Mouse (Mus musculus) forebrain, embryonic 13.5 days (tissue): ENCODE results near the gene Grtp1. TPM values are rescaled to one million over a fixed set of nuclear protein-coding genes. Genes with fewer than 3 reads are reported as not detected.

Experiments
- ATAC-seq: fragments of 200-750 bp; cut with Nextera tagmentation; 2 replicates; pipeline ENCODE4 v1.8.0; 2017
- H3K27ac ChIP-seq: fragments of 300-500 bp; sonication (generic); 2 replicates; pipeline ENCODE4 v1.5.1; 2015; ENCODE audit warnings: inconsistent platforms, mild to moderate bottlenecking, moderate library complexity
- H3K27me3 ChIP-seq: fragments of 300-500 bp; sonication (generic); 2 replicates; pipeline ENCODE4 v1.6.1; 2015; ENCODE audit warnings: mild to moderate bottlenecking, inconsistent platforms
- H3K36me3 ChIP-seq: fragments of 300-500 bp; sonication (generic); 2 replicates; pipeline ENCODE4 v1.6.1; 2015; ENCODE audit warnings: mild to moderate bottlenecking, inconsistent platforms; ENCODE audit not compliant: poor library complexity, severe bottlenecking
- H3K4me1 ChIP-seq: fragments of 300-500 bp; sonication (generic); 2 replicates; pipeline ENCODE4 v1.6.1; 2015; ENCODE audit warnings: inconsistent platforms
- H3K4me2 ChIP-seq: fragments of 300-500 bp; sonication (generic); 2 replicates; pipeline ENCODE4 v1.6.1; 2015; ENCODE audit warnings: inconsistent platforms, mild to moderate bottlenecking, moderate library complexity
- H3K4me3 ChIP-seq: fragments of 300-500 bp; sonication (generic); 2 replicates; pipeline ENCODE4 v1.5.1; 2015; ENCODE audit warnings: mild to moderate bottlenecking, inconsistent platforms
- H3K9ac ChIP-seq: fragments of 300-500 bp; sonication (generic); 2 replicates; pipeline ENCODE4 v1.6.1; 2015; ENCODE audit warnings: mild to moderate bottlenecking, inconsistent platforms
- H3K9me3 ChIP-seq: fragments of 300-500 bp; sonication (generic); replicated peaks from 2 replicates; pipeline ENCODE4 v1.6.1; 2016; ENCODE audit warnings: inconsistent platforms
- WGBS: fragments of 180-500 bp; shearing (Covaris S2); methylation state at CpG from one replicate; pipeline ENCODE4 v1.1.7; 2015; 5-methylcytosine and 5-hydroxymethylcytosine counted together
- polyA plus RNA-seq: library from polyadenylated mRNA; unstranded; fragments of >200 nt; fragmentation: Nextera tagmentation; extraction: Ambion mirVana; gene quantifications from 2 replicates; pipeline ENCODE4 v1.2.1, GENCODE M21; 2015

Grtp1 gene
- polyA plus RNA-seq, 1 experiment from 2014 or later = 23.6 TPM

GRCm38 (mm10) chr8:13162098-13162497, 38.3 kb downstream of the Grtp1 start:
- Histone ChIP-seq H3K9me3 (no peaks in the 10 kb centered on the region), H3K36me3 (peaks cover 13% of the 10 kb centered on the region), H3K4me2 (no peak overlapping the region), H3K27ac (no peak overlapping the region), H3K27me3 (no peaks in the 10 kb centered on the region), H3K4me3 (no peak overlapping the region), H3K9ac (0 out of 2 replicates have a peak overlapping the region, but pooled peaks have one; percentile 26), H3K4me1 (peaks cover 29% of the 10 kb centered on the region)
- 84% methylated on average over 6 of the region's 6 CpGs for WGBS
- ATAC-seq = no peak

DNA sequence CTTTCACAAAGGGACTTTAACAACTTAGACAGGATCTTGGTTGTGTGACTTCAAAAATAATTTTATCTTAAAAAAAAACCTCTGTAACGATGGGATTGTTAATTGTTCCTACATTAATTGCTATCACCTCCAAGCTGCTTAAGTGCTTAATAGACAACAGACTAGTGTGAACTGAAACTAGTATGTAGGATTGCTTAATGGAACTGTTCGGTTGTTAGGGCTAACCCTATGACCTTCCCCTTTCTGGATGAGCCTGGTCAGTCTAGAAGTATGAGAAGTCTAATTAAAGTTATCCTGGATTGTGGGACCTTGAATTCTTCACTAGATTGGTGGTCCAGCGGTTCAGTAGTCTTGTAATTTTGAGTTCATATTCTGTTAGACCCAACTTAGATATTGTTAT, 39.7 kb downstream of the Grtp1 start:
- Histone ChIP-seq H3K4me1 (peaks cover 29% of the 10 kb centered on the region), H3K27ac (no peak overlapping the region), H3K4me3 (peak overlapping the region; percentile 99), H3K4me2 (peak overlapping the region; percentile 97; the same call in 1 of the 2 replicates), H3K9me3 (no peaks in the 10 kb centered on the region), H3K9ac (peak overlapping the region; percentile 99; the same call in 1 of the 2 replicates), H3K27me3 (no peaks in the 10 kb centered on the region), H3K36me3 (peaks cover 3% of the 10 kb centered on the region; the same call in 1 of the 2 replicates)
- WGBS = 85% methylated on average over 3 of the region's 3 CpGs
- ATAC-seq = no peak

GRCm38 (mm10) chr8:13159377-13159881, 41.0 kb downstream of the Grtp1 start:
- under 1% methylated on average over 38 of the region's 49 CpGs for WGBS
- peak overlapping the region; percentile 97 for H3K4me2 ChIP-seq
- peak overlapping the region; percentile 99 for H3K4me3 ChIP-seq
- H3K27me3 ChIP-seq = no peaks in the 10 kb centered on the region
- peaks cover 29% of the 10 kb centered on the region for H3K4me1 ChIP-seq
- peak; percentile 75 for ATAC-seq
- no peaks in the 10 kb centered on the region for H3K36me3 ChIP-seq
- peak overlapping the region; percentile 60 for H3K27ac ChIP-seq
- peak overlapping the region; percentile 99 for H3K9ac ChIP-seq
- no peaks in the 10 kb centered on the region for H3K9me3 ChIP-seq

GRCm38 (mm10) chr8:13158718-13159376, 41.6 kb downstream of the Grtp1 start, which contains the start of gene Lamp1:
Lamp1 (plus strand) TSS chr8:13159161.
- Histone ChIP-seq H3K4me3 (peak within 1 kb of the TSS; percentile 99), H3K9me3 (no peaks in the 10 kb centered on the region), H3K4me1 (peaks cover 29% of the 10 kb centered on the region), H3K9ac (peak within 1 kb of the TSS; percentile 99), H3K4me2 (peak within 1 kb of the TSS; percentile 97), H3K36me3 (0 out of 2 replicates have a peak, but pooled peaks cover 5% of the 10 kb centered on the region), H3K27me3 (no peaks in the 10 kb centered on the region), H3K27ac (peak within 1 kb of the TSS; percentile 60)
- peak; percentile 98 for ATAC-seq
- WGBS = under 1% methylated on average over 39 of the region's 50 CpGs

DNA sequence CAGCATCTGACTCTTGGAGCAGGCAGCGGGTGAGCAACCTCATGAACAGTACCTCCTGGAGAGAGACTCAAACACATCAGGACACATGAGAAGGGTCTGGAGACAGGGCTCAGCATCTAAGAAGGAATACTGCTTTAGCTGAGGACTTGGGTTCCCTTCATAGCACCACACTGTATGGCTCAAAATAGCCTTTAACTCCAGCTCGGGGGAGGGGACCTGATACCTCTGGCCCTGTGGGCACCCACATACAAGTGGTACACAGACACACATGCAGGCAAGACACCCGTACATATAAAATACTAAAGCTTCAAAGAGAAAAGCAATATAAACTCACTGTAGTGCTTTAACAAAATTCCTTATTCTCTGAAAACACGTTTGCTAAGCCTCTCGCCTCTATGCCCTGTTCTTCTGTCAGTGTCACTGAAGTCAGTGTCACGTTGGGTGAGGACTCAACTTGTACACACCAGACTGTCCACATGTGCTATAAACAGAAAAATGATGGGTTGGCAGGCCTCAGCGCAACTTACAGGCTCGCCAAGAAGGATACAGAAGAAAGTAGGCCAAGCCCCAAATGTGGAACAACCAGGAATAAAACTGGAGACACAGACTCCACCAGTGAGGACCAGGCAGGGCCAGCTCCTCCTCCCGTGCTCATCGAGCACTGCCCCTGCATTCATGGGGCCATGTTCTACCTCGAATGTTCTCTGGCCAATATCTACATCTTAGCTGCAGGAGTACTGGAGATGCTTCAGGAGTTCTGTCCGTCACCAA, 43.9 kb downstream of the Grtp1 start:
- Histone ChIP-seq H3K27ac (no peak overlapping the region), H3K27me3 (no peaks in the 10 kb centered on the region), H3K4me2 (no peak overlapping the region), H3K4me3 (no peak overlapping the region), H3K9ac (no peak overlapping the region), H3K4me1 (peaks cover 21% of the 10 kb centered on the region), H3K9me3 (no peaks in the 10 kb centered on the region), H3K36me3 (0 out of 2 replicates have a peak, but pooled peaks cover 10% of the 10 kb centered on the region)
- no peak for ATAC-seq
- 73% methylated on average over 12 of the region's 12 CpGs for WGBS

DNA sequence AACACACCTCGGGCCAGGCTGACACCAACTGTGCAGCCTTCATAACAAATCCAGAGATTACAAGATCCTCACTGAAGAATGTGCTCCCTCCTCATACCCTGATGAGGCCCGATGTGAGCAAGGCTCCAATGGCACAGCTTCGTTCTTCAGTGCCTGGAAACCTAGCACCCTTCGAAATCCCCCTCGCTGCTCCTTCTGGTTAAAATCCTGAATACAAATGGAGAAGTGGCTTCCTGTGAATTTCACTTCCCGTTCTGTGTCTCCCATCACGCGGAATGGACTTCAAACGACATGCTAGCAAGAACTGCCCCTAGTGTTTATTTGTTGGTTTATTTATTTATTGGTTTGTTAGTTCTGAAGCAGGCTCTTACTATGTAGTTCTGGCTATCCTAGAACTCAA, 45.1 kb downstream of the Grtp1 start:
- H3K27me3 ChIP-seq = no peaks in the 10 kb centered on the region
- no peak overlapping the region for H3K9ac ChIP-seq
- no peak overlapping the region for H3K27ac ChIP-seq
- WGBS = 77% methylated on average over 9 of the region's 9 CpGs
- 0 out of 2 replicates have a peak, but pooled peaks cover 15% of the 10 kb centered on the region for H3K36me3 ChIP-seq
- H3K4me1 ChIP-seq = peaks cover 11% of the 10 kb centered on the region
- no peaks in the 10 kb centered on the region for H3K9me3 ChIP-seq
- ATAC-seq = no peak
- no peak overlapping the region for H3K4me2 ChIP-seq
- H3K4me3 ChIP-seq = no peak overlapping the region

- H3K36me3 ChIP-seq = peaks cover 24% of the 10 kb centered on the region
- H3K9me3 ChIP-seq = no peaks in the 10 kb centered on the region
- H3K4me1 ChIP-seq = peaks cover 4% of the 10 kb centered on the region
- H3K9ac ChIP-seq = no peak overlapping the region
- ATAC-seq = no peak
- no peak overlapping the region for H3K27ac ChIP-seq
- WGBS = 86% methylated on average over 9 of the region's 9 CpGs
- no peak overlapping the region for H3K4me3 ChIP-seq
- no peak overlapping the region for H3K4me2 ChIP-seq
- no peaks in the 10 kb centered on the region for H3K27me3 ChIP-seq
These were observed 46.3 kb downstream of the Grtp1 start for GRCm38 (mm10) chr8:13154099-13154498.

DNA sequence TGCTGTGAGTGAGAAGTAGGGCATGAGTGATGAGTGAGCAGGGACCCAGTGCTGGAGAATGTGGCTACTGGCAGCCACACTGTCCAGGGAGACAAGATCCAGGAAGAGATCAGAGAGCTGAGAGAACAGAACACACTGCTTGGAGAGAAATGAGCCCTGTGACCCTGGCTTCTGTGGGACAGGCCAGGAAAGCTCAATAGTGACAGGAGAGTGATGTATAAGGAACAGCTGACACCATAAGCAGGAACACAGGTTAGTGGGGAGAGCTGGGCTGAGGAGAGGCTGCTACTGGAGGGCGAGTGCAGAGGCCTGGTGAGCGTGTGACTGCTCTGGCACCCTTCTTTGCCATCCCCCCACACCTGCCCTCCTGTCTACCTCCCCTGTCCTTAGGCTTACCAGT, 49.5 kb downstream of the Grtp1 start:
- 78% methylated on average over 2 of the region's 2 CpGs for WGBS
- Histone ChIP-seq H3K4me2 (no peak overlapping the region), H3K4me3 (no peak overlapping the region), H3K36me3 (peaks cover 52% of the 10 kb centered on the region), H3K4me1 (no peaks in the 10 kb centered on the region), H3K9ac (no peak overlapping the region), H3K27me3 (no peaks in the 10 kb centered on the region), H3K27ac (no peak overlapping the region), H3K9me3 (no peaks in the 10 kb centered on the region)
- no peak for ATAC-seq

- Histone ChIP-seq H3K4me2 (no peak overlapping the region), H3K9ac (no peak overlapping the region), H3K4me1 (no peaks in the 10 kb centered on the region), H3K9me3 (no peaks in the 10 kb centered on the region), H3K27me3 (no peaks in the 10 kb centered on the region), H3K27ac (no peak overlapping the region), H3K4me3 (no peak overlapping the region), H3K36me3 (peaks cover 63% of the 10 kb centered on the region)
- WGBS = 72% methylated on average over 5 of the region's 5 CpGs
- no peak for ATAC-seq
These were observed 50.6 kb downstream of the Grtp1 start for GRCm38 (mm10) chr8:13149866-13150265.

DNA sequence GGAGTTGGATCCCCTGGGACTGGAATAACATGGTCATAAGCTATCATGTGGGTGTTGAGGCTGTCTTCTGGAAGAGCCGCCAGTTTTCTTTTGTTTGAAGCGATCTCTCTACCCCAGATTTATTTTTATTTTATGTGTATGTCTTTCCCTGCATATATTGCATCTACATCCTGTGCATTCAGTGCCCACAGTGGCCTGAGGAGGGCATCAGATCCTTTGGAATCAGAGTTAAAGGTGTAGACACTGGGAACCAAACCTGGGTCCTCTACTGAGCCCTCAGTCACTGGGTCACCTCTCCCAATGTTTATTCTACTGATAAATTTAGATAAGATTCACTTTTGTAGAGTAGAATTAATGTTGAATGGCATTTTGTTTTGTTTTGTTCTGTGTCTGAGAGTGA, 51.1 kb downstream of the Grtp1 start:
- Histone ChIP-seq H3K27me3 (no peaks in the 10 kb centered on the region), H3K9ac (no peak overlapping the region), H3K4me1 (no peaks in the 10 kb centered on the region), H3K27ac (no peak overlapping the region), H3K4me2 (no peak overlapping the region), H3K36me3 (peaks cover 67% of the 10 kb centered on the region), H3K4me3 (no peak overlapping the region), H3K9me3 (no peaks in the 10 kb centered on the region)
- no peak for ATAC-seq
- 96% methylated on average over 2 of the region's 2 CpGs for WGBS

GRCm38 (mm10) chr8:13148476-13148875, 51.9 kb downstream of the Grtp1 start:
- H3K36me3 ChIP-seq = peaks cover 68% of the 10 kb centered on the region
- 90% methylated on average over 2 of the region's 2 CpGs for WGBS

GRCm38 (mm10) chr8:13141681-13142080, 58.7 kb downstream of the Grtp1 start:
- H3K27ac ChIP-seq = no peak overlapping the region
- no peaks in the 10 kb centered on the region for H3K9me3 ChIP-seq
- H3K27me3 ChIP-seq = no peaks in the 10 kb centered on the region
- no peak overlapping the region for H3K9ac ChIP-seq
- no peak overlapping the region for H3K4me2 ChIP-seq
- no peaks in the 10 kb centered on the region for H3K4me1 ChIP-seq
- 93% methylated on average over 5 of the region's 5 CpGs for WGBS
- no peak overlapping the region for H3K4me3 ChIP-seq
- no peak for ATAC-seq
- peaks cover 98% of the 10 kb centered on the region for H3K36me3 ChIP-seq

More at GRCm38 (mm10) chr8:13148476-13148875, 51.9 kb downstream of the Grtp1 start:
- H3K9me3 ChIP-seq = no peaks in the 10 kb centered on the region
- no peak for ATAC-seq
- H3K9ac ChIP-seq = no peak overlapping the region
- no peak overlapping the region for H3K4me3 ChIP-seq
- H3K4me1 ChIP-seq = no peaks in the 10 kb centered on the region
- H3K27ac ChIP-seq = no peak overlapping the region
- no peak overlapping the region for H3K4me2 ChIP-seq
- no peaks in the 10 kb centered on the region for H3K27me3 ChIP-seq
